Mouse (Mus musculus) retina, embryonic 14.5 days (tissue): Measurements from ENCODE around the gene Gh.

Experiments used
- DNase-seq: peaks from one replicate; pipeline ENCODE4 v3.0.0-alpha.2; 2015; ENCODE audit warnings: low spot score

The Gh gene

GRCm38 (mm10) chr11:106308162-106308561 is 6.5 kb upstream of the Gh start:
- no peak for DNase-seq

DNA sequence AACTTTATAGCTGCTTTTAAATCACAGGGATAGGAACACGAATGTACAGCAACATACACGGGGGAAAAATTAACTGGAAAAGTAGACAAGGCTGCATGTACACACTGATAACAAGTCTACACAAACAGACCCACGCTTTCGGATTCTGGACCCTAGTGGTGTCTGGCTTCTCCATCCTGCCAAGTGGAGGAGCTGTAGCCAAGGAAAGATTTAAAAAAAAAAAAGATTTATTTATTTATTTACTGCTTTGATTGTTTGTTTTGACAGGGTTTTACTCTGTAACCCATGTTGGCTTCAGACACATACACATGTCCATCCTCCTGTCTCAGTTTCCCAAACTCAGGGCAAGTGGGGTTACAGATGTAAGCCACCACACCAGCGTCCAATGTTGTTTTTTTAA is 5.8 kb upstream of the Gh start:
- DNase-seq, result no peak

GRCm38 (mm10) chr11:106306758-106307157 is 5.1 kb upstream of the Gh start:
- no peak for DNase-seq

GRCm38 (mm10) chr11:106306065-106306385 is 4.4 kb upstream of the Gh start:
- DNase-seq, result no peak

GRCm38 (mm10) chr11:106305348-106306064 is 3.8 kb upstream of the Gh start:
- no peak for DNase-seq

DNA sequence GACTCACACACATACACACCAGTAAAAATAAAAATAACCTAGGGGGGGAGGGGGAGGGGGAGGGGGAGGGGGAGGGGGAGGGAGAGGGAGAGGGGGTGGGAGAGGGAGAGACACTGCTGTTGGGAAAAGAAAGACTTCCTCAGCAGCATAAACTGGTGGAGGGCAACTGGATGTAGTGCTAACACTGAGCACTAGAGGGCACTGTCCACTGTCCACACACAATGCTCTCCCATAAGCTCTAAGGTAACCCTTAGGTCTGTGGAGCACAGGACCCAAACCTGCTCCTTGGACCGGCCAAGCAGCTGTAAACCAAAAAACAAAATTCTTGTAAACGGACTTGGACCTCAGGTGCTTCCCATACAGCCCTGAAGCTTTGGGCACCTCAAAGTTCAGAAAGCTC is 969 bp upstream of the Gh start:
- peak; percentile 89 for DNase-seq

DNA sequence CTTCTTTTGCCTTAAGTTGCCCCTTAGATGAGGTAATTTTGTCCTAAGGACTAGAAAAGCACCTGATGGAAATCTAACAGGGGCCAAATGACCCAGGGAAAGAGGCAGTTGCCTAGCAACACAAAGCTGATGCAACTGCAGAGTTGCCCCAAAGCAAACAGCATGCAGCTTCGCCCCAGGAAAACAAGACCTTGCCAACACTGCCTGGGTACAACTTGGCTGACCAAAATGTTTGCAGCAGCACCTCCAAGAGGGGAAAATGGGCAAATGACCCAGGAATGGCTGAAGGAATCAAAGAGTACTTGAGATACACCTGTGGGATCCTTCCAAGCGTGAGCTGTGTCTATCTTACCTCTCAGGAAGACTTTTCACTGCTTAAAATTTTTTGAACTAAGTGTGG is 9.8 kb downstream of the Gh start:
- no peak for DNase-seq

GRCm38 (mm10) chr11:106290376-106290775 is 11.3 kb downstream of the Gh start:
- no peak for DNase-seq

DNA sequence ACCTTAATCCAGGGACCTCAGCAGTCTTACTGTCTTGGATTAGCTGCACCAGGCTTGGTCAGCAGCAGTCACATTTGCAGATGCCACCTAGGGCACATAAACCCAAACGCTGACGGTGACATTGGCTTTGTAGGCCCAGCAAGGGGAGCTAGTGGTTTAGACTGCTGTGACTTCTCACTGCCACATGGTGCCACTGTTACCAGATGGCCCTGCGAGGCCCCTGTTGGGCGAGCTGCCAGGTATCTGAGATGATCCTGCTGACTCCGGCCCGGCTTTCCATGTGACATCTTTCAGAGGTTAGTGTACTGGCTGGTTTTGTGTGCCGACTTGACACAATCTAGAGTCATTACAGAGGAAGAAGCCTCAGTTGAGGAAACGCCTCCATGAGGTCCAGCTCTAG is 12.3 kb downstream of the Gh start:
- DNase-seq, result no peak

DNA sequence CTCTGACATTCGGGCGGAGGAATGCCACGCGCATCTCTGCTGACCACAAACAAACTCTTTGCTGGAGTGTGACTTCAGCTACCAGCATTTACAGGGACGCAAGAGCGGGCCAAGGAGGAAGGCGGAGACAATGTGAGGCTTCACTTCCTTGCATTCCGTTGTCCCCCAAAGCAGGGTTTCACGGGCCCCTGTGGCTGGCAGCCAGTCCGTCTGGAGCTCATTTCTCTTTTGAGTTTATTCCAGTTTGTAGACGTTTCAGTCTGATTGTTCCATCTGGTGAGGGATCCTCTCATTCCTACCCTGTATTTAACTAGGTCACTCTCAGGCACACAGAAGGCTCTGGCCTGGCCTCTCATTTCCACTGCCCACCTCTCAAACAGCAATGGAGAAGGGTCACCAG is 14.7 kb downstream of the Gh start:
- no peak for DNase-seq

GRCm38 (mm10) chr11:106286206-106286605 is 15.5 kb downstream of the Gh start:
- no peak for DNase-seq

DNA sequence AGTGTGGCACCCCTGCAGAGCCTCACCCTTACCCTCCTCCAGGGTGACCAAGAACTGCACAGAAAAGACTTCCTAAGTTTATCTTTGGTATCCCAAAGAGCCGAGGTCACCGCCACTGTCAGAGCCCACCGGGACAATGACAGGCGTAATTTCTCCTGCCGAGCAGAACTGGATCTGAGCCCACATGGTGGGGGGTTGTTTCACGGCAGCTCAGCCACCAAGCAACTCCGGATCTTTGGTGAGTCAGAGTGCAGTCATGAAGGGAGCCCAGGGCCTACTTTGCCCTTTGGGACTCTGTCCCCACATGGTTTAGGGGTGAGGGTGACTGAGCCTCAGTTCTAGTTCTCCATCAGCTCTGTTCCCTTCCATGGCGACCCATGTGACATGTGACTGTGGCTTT is 17.5 kb downstream of the Gh start:
- no peak for DNase-seq

- DNase-seq, result no peak
These were observed 18.3 kb downstream of the Gh start for GRCm38 (mm10) chr11:106283371-106283770.

DNA sequence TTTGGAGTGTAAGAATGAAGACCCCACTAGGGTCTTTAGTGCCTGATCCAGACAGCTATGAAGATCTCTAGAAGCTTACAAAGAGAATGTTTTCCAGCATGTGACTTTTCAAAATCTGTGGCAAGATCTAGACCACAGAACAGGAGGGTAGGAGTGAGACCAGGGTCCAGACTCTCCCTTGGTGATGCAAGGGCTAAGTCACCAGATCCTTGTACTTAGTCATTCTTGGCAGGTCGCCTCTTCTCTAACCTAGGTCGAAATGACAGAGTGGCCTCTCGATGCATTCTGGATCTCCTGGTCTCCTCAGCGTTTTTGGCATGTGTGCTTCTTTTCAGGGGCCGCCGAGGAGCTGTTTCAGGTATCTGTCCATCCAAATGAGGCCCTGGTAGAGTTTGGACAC is 19.2 kb downstream of the Gh start:
- no peak for DNase-seq

- DNase-seq, result peak; percentile 94
These were observed 25.2 kb downstream of the Gh start, which contains the start of gene Tcam1 for GRCm38 (mm10) chr11:106276454-106276853. Gene Tcam1, plus strand, starts transcription at chr11:106276672.

GRCm38 (mm10) chr11:106274971-106275411 is 26.7 kb downstream of the Gh start:
- DNase-seq, result peak; percentile 15

GRCm38 (mm10) chr11:106274374-106274773 is 27.3 kb downstream of the Gh start:
- DNase-seq, result no peak

GRCm38 (mm10) chr11:106273811-106274210 is 27.9 kb downstream of the Gh start:
- no peak for DNase-seq

DNA sequence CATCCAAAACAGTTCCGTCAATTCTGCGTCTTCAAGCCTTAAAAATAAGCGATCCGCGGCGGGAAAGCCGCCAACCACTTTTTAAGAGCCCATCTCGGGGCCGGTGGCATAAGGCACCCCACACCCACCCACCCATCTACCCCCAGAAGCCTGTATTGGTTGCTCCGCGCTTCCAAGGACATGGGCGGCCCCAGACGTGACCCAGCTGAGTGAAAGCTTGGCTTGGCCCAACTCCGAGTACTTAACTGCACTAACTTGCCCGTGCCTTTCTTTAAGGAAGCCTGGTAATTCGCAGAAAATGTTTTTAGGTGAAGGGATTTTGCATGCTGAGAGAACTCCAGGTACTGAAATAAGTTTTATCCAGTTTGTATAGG is 28.4 kb downstream of the Gh start:
- DNase-seq, result no peak

- DNase-seq, result peak; percentile 99
These were observed 28.9 kb downstream of the Gh start, which contains the start of gene Smarcd2 for GRCm38 (mm10) chr11:106272644-106273310. Gene Smarcd2, minus strand, starts transcription at chr11:106272972.

- no peak for DNase-seq
These were observed 29.6 kb downstream of the Gh start for GRCm38 (mm10) chr11:106271794-106272643.

DNA sequence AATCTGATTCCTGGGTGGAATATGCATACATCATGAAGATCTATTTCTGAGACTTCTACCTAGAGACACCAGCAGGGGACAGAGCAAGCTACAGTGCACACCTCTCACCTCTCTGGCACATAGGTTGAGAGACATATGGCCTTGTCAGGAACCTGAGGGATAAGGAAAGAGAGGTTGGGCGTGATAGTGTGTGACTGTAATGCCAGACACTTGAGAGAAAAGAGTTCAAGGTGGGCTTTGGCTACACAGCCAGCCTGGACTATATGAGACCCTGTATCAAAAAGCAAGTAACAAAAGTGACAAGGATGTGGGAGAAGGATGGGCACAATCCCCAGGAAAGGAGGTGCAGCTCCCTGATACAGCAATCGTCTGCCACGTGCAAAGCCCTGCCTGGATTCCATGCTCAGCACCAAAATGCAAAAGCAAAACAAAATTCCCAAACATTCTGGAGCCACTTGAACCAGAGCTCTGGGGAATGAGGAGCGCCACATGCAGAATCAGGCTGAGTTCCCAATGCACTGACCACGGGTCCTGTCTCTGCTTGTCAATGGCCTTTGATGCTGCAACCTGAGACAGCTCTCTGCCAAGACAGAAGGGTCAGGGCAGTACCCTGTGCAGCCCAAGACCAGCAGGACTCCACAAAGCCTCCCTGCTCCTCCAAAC is 30.4 kb downstream of the Gh start:
- DNase-seq, result no peak
